In genomic region chr17:33781124-33781977, GRCm38 (mm10) we compare ENCODE assay signal across 8 mouse cellular contexts. TPM values are rescaled to one million over a fixed set of nuclear protein-coding genes. Genes with fewer than 3 reads are reported as not detected.
DNase-seq lines count a peak whose midpoint lies in the region; ATAC-seq and TF ChIP-seq lines count a peak whose summit lies in the region.

Gene Angptl4 (minus strand): TSS chr17:33781830.

- H3K27ac ChIP-seq in forebrain, embryonic 16.5 days (ENCODE audit: low read length): peak within 1 kb of the TSS; percentile 33; the same call in 1 of the 2 replicates
- peak within 1 kb of the TSS; percentile 89 for H3K27ac ChIP-seq in lung, postnatal 0 days (ENCODE audit: low read length)

- H3K4me2 ChIP-seq in forebrain, embryonic 16.5 days (ENCODE audit: low read length): peak within 1 kb of the TSS; percentile 79
- peak within 1 kb of the TSS; percentile 72 for H3K4me2 ChIP-seq in lung, postnatal 0 days (replicated peaks; ENCODE audit: low read depth, low read length)

- no peak for TF ChIP-seq CTCF in E14TG2a.4 (conservative IDR thresholded peaks at IDR 0.05; ENCODE audit: low read length)
- TF ChIP-seq CTCF in brain, embryonic 14.5 days (IDR thresholded peaks at IDR 0.05; ENCODE audit: borderline replicate concordance, extremely low read depth, insufficient read depth, insufficient read length): no peak
- peak; percentile 24 for TF ChIP-seq CTCF in lung, postnatal 0 days (IDR thresholded peaks at IDR 0.05)

- no peaks in the 10 kb centered on the region for H3K9me3 ChIP-seq in E14TG2a.4 (ENCODE audit: low read length)
- H3K9me3 ChIP-seq in forebrain, embryonic 16.5 days (ENCODE audit: control insufficient read depth, low read length): no peaks in the 10 kb centered on the region
- H3K9me3 ChIP-seq in lung, postnatal 0 days (ENCODE audit: low read length): no peaks in the 10 kb centered on the region

- peak within 1 kb of the TSS; percentile 53 for H3K9ac ChIP-seq in forebrain, embryonic 16.5 days (replicated peaks; ENCODE audit: low read depth, low read length)
- peak within 1 kb of the TSS; percentile 42 for H3K9ac ChIP-seq in lung, postnatal 0 days (replicated peaks; ENCODE audit: low read depth)

- TF ChIP-seq EP300 in lung, postnatal 0 days (IDR thresholded peaks at IDR 0.05): peak; percentile 22; the same call in 1 of the 2 replicates

- DNase-seq in brain, embryonic 14.5 days (ENCODE audit: low read depth): peak; percentile 76
- DNase-seq in heart, postnatal 4 days: peak; percentile 83
- peak; percentile 31 to 42 for DNase-seq in layer of hippocampus, adult 8-10 months (ENCODE audit: low spot score in 2 of 2)
- peak; percentile 77 for DNase-seq in lung, postnatal 0 days (ENCODE audit: low spot score)
- DNase-seq in ovary, postnatal 36 days (ENCODE audit: low spot score): peak; percentile 82
- peak; percentile 82 for DNase-seq in thymus, postnatal 25 days

- H3K36me3 ChIP-seq in E14TG2a.4 (ENCODE audit: insufficient read depth, low read length): peaks cover 33% of the 10 kb centered on the region
- H3K36me3 ChIP-seq in forebrain, embryonic 16.5 days (ENCODE audit: control insufficient read depth, insufficient read depth): no peaks in the 10 kb centered on the region
- H3K36me3 ChIP-seq in lung, postnatal 0 days (ENCODE audit: insufficient read depth, low read length): no peaks in the 10 kb centered on the region

- TF ChIP-seq POLR2A in brain, embryonic 14.5 days (IDR thresholded peaks at IDR 0.05; ENCODE audit: borderline replicate concordance, extremely low read depth, insufficient read depth, insufficient read length, poor library complexity, severe bottlenecking): no peak

- peaks cover 54% of the 10 kb centered on the region for H3K4me1 ChIP-seq in E14TG2a.4 (replicated peaks; ENCODE audit: low read depth, low read length)
- peaks cover 26% of the 10 kb centered on the region for H3K4me1 ChIP-seq in forebrain, embryonic 16.5 days (replicated peaks; ENCODE audit: control insufficient read depth, insufficient read depth, low read length)
- H3K4me1 ChIP-seq in lung, postnatal 0 days (ENCODE audit: insufficient read depth, low read depth, low read length): peaks cover 25% of the 10 kb centered on the region

- under 1% methylated on average over 48 of the region's 50 CpGs for WGBS in forebrain, embryonic 16.5 days
- 4% methylated on average over 49 of the region's 50 CpGs for WGBS in lung, postnatal 0 days

- ATAC-seq in forebrain, embryonic 16.5 days: peak; percentile 78
- ATAC-seq in lung, postnatal 0 days: peak; percentile 53

- peak within 1 kb of the TSS; percentile 86 for H3K4me3 ChIP-seq in E14TG2a.4 (replicated peaks; ENCODE audit: low read length)
- peak within 1 kb of the TSS; percentile 47 for H3K4me3 ChIP-seq in forebrain, embryonic 16.5 days (replicated peaks; ENCODE audit: low read length)
- peak within 1 kb of the TSS; percentile 45 for H3K4me3 ChIP-seq in lung, postnatal 0 days (ENCODE audit: low read depth, low read length)

- peaks cover 9% of the 10 kb centered on the region for H3K27me3 ChIP-seq in E14TG2a.4 (ENCODE audit: insufficient read depth, low read length)
- H3K27me3 ChIP-seq in forebrain, embryonic 16.5 days (replicated peaks; ENCODE audit: control insufficient read depth, insufficient read depth, low read length): no peaks in the 10 kb centered on the region
- H3K27me3 ChIP-seq in lung, postnatal 0 days (replicated peaks; ENCODE audit: insufficient read depth, low read length): no peaks in the 10 kb centered on the region

RNA-seq across cellular contexts. Expression of gene Angptl4, which starts in this region (rescaled TPM):
- polyA plus RNA-seq in brain, embryonic 14.5 days (2012; rRNA removed): 9.8 and 10.6 TPM in 2 replicates
- polyA plus RNA-seq in forebrain, embryonic 16.5 days (2015; fragmentation: Nextera tagmentation; extraction: Ambion mirVana): 15.5 and 16.2 TPM in 2 replicates
- total RNA-seq in heart, postnatal 4 days (2021): 10 to 100 TPM; 29.1 to 35.0 TPM
- 1 to 10 TPM; 1.7 to 3.0 (median 2.2) TPM for total RNA-seq in layer of hippocampus, adult 8-10 months (2022)
- polyA plus RNA-seq in lung, postnatal 0 days (2015; fragmentation: Nextera tagmentation; extraction: Ambion mirVana): 125 and 137 TPM in 2 replicates

Comparison
In these comparisons a context has a peak if more than half of its experiments do, and no peak if none do; other contexts are left out.
1. Peak in every context shown above with its lines: DNase-seq, ATAC-seq, H3K4me3 ChIP-seq and H3K27ac ChIP-seq.
2. RNA of gene Angptl4 (total RNA-seq): 29.1 to 35.0 TPM in heart, postnatal 4 days; 1.7 to 3.0 TPM in layer of hippocampus, adult 8-10 months; every median in the first group is over 4 times any median in the second.